Mouse (Mus musculus): ENCODE data around the gene Gm16181.

DNA sequence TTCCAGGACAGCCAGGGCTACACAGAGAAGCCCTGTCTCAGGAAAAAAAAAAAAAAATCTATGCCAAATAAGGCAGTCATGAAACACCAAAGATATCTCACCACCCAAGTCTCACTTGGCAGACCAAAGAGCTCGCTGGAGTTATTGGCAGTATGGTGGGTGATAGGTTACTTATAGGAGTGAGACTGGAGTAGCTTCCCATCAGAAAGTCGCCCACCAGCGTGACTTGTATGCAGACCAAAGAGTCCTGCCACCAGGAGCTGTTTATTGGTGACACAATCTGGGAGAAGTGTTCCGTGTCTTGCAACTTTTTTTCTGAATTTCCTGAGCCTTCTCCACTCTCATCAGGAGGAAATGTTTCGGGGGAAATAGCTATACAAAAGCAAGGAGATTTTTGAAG is 19.1 kb downstream of the Gm16181 start:
- TF ChIP-seq GATA1 (IDR thresholded peaks at IDR 0.05; ENCODE audit: low read length) (no peak), TAL1 (IDR thresholded peaks at IDR 0.05; ENCODE audit: low read length) (no peak)

Measured in erythroblast, embryonic 14.5 days (primary cell).